Mouse (Mus musculus) left cerebral cortex, adult 8-10 months (tissue): ENCODE measurements at regions not wholly inside any gene's neighbourhood (a gene's known extent, or its start where the extent isn't known, plus 50 kb on each side); places are given as distances from the start of the nearest gene placed in this dataset.

Experiments
- DNase-seq, 2 experiments: peaks; one replicate each; pipeline ENCODE4 v3.0.0; 2022; ENCODE audit warnings: low spot score in 2 of 2

- no peak for DNase-seq
Observed at GRCm38 (mm10) chr10:9086666-9087065, 200.8 kb upstream of the Sash1 start.

DNA sequence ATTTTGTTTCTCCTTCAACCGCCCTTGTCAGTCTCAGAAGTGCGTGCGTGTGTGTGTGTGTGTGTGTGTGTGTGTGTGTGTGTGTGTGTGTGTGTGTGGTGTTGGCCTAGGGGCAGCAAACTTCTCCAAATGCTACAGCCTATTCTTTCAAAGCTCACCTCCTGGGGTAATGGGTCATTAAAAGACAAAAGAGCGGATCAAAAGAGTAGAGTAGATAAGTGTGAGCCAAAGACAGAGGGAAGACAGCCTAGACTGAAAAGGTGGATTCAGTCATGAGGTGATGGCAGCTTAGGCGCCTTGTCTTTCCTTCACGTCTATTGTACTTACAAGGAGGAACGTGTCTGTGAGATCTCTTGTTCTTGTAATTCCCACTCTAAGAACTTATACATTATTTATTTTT is 199.6 kb upstream of the Sash1 start:
- DNase-seq = no peak

GRCm38 (mm10) chr10:9074916-9075315 is 189.0 kb upstream of the Sash1 start:
- DNase-seq = no peak

GRCm38 (mm10) chr10:9071630-9072029 is 185.8 kb upstream of the Sash1 start:
- DNase-seq = no peak

- no peak for DNase-seq
Observed at GRCm38 (mm10) chr10:9069608-9070190, 183.8 kb upstream of the Sash1 start.

- no peak for DNase-seq
Observed at GRCm38 (mm10) chr10:9066566-9066965, 180.7 kb upstream of the Sash1 start.

DNA sequence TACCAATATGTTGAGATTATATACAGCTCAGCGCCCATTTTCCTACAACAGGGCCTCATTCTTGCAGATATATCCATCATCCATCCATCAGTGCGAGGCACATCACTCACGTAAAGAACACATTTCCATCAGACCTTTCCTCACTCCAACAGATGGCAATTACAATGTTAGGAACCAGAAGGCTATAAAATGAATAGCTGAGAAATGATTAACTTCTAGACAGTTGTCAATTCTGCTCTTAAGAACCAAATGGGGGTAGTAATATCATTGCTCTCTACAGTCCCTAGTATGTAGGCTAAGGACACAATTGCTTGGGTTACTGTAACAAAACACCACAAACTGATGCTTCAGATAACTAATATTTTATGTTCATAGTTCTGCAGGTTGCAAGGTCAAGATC is 176.1 kb upstream of the Sash1 start:
- DNase-seq = no peak

DNA sequence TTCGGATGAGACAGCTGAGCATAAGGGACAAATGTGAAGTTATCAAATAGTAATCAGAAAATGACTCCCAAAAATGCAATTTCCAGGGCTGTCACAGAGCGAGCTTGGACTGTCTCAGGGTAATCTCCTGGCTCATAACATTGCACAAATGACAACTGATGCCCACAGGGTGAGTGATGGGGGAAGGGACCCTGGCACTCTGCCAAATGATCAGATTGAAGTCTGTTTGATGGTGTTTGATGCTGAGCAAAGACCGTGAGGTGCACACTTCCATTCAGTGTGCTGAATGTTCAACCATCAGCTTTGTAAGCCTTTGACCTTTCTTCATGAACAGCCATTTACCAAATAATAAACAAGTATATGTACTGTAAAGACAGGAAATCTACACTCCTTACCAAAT is 169.4 kb upstream of the Sash1 start:
- no peak for DNase-seq

GRCm38 (mm10) chr10:9053371-9053770 is 167.5 kb upstream of the Sash1 start:
- no peak for DNase-seq

DNA sequence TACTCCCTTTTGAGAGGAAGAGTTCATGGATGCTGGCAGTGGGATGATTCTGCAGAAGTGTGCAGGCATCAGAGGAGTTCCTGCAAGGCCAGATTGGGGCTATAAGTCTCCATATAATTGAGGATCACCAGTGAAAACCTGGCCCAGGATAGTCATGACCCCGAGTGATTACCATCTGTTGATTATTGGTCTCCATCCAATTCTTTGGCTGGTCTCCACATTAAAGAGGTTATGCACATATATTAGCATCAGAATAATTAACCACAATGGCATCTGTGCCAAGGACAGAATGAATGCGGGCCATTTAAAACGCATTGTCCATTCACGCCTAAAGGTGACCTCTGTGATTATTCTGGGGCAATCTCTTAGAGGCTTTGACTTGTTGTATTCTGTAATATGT is 161.5 kb upstream of the Sash1 start:
- no peak for DNase-seq

DNA sequence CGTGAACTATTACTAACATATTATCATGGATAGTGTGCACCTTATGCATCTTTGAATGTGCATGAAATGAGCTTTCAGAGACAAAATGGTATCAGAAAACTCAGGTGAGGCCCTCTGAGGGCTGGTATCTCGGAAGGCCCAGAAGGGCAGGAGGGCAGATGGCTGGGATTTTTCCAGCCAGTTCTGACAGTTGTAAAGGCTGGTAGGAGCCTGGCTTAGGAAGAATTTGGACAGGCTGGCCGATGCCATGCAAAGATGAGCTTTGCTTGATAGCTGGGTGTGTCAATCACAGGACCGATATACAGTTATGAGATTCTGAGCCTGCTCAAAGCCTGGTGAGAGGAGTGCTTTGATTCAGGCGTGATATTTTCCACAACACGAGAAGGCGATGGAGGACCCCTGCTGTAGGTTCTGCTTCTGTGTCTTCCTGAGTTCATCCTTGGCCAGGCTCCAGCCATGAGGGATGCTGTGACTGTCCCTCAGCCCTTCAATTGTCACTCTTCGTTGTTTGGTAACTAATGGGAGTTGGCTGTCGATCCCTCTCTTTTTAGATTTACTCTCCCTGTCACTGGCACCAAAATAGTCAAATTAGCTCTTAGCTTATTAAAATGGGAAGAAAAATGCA is 159.0 kb upstream of the Sash1 start:
- no peak for DNase-seq

DNA sequence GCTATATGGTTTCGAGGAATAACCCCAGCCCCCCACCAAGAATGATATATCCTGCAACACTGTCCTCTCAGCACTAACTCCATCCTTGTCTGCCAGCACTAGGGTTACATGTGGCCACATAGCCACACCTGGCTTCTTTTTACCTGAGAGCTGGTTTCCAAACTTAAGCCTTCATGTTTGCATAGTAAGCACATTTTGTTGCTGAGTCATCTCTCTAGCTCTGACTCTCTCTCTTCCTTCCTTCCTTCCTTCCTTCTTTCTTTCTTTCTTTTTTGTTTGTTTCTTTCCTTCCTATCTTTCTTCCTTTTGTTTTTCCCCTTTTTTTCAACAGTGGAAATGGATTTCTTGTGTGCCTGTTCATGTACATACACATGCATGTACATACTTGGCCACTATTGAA is 157.6 kb upstream of the Sash1 start:
- no peak for DNase-seq

DNA sequence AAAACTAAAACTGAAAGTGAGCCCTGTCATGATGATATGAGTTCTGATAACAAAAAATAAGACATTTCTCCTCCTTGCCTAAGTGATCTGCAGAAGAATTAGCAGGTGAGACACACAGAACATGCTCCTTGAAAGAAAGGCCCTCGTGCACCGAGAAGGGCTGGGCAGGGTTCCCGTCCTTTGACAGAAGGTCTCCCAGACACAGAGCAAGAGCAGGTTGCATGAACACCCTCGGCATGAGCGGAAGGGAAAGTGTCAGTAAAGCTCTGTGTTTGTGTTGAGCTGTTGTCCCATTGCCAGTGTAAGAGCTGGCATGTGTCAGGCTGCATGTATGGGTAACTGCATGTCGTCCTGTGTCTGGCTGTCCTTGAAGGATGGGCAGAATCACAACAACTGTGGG is 144.6 kb upstream of the Sash1 start:
- no peak for DNase-seq

DNA sequence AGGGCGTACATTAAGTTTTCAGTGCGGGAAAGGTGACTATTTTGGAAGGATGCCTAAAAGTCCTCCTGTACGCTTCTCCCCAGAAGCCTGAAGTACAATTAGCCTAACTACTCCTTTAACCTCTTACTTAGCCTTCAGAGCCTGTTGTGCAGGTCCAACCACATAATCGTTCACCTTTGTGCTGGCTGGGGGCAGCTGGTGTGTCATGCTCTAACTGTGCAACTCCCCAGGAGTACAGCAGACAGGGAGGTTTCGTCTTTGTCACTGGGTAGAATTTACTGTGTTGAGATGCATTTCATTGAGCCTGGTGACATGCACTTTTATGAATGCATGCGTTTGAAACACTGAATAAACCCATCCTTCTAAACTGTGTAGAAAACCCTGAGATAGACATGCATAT is 143.6 kb upstream of the Sash1 start:
- DNase-seq = no peak

GRCm38 (mm10) chr10:9027070-9027807 is 141.4 kb upstream of the Sash1 start:
- peak in 1 of 2 experiments; percentile 17 for DNase-seq

DNA sequence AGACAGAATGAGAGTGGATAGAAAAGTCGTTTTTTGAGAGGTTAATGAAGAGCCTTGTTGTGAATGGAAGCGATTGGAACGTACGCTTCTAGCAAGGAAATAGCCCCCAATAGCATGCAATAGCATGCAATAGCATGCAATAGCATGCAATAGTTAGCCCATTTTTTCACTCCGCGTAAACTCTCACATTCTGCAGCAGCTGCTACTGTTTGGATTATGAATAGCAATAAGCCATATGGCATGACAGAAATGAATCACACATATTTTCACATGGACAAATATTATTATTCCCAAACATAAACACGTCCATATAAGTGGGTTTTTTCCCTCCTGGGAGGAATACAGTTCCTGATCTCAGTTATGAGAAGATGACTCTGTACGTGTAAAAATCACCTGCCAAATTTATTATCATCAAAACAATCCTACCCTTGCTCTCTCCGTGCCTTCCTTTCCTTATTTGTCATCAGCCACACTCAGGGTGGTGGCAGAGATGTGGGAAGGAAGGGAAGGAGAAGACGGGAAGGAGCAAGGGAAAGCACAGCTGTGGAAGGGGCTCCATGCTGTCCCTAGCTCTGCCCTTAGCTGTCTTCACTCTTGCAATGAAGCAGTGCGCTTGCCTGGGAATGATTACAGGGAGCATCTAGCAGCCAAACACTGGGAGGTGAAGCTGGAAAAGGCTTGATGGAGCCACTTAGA is 129.1 kb upstream of the Sash1 start:
- no peak for DNase-seq

DNA sequence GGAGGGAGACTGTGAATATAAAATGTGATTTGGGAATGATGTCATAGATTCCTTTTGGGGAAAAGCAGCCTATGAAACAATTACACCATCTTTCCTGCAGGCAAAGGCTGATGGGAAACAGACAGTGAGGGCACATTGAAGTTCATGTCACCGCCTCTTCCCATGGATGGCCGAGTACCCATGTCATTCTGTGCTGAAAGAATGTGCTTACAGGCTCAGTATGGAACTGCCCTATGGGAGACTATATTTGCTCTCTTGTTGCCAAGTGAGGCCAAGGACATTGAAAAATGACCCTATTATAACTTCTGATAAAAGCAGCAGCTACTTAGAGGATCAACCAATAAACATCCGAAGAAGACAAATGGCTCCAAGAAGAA is 127.7 kb upstream of the Sash1 start:
- DNase-seq = no peak

DNA sequence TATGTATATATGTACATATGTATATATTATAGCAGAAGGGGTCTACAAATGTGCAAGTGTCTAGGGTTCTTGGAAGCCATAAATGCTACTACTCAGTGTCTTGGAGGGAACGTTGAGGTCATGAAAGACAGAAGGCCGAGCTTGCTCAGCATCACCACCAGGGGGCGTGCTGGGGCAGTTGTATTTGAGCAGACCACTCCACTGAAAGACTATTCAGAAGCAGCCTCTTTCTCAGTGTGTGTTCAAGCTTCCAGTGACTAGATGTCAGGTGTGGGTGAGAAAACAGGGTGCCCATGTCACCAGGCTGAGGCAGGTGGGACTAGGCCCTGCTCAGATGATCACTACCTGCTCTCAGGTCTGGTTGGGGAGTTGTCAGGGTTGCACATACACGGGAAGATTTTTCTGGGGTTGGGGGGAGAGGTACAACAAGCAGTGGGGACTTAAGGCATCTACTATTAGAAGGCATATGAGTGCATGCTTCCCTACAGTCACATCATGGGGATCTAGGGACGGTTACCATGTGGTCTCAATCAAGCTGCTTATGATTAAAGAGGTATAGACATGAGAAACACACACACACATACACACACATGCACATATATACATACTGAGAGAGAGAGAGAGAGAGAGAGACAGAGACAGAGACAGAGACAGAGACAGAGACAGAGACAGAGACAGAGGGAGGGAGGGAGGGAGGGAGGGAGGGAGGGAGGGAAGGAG is 127.1 kb upstream of the Sash1 start:
- peak in 1 of 2 experiments; percentile 31 for DNase-seq

DNA sequence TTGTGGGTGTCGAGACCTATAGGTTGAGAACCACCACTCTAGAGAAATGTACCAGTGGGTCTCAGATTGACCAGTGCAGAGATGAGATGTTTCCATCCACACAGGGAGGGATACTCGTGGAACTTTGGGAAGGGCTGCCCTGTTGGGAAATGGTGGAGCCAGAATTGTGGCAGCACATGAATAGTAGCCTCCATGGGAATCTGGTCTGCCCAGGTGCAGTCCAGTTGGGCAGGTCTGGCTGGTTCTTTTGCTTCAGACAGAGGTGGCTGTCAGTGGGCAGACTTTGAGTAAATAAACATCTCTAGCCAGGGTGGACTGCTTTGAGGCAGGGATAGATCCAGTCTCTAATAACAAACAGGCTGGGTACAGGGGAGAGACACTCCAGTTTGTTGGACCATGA is 126.0 kb upstream of the Sash1 start:
- no peak for DNase-seq

DNA sequence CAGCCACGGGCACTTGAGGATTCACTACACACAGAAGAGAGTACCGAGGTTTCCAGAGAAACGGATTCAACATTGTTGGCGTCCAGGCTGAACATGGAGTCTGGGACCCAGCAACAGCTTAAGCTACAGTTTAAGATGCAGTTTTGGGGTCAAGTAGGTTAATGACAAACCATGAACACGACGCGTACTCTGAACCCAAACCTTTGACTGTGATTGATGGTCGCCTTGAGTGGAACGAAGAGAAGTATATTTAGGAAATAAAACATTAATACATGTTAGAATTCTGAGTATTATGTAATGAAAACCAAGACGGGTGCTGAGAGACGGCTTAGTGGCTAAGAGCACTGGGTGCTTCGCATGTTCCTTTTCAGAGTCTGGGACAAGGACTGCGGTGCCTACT is 124.3 kb upstream of the Sash1 start:
- DNase-seq = no peak

GRCm38 (mm10) chr10:9005140-9005909 is 119.5 kb upstream of the Sash1 start:
- no peak for DNase-seq
